Mouse (Mus musculus): ENCODE measurements at regions not wholly inside any gene's neighbourhood (a gene's known extent, or its start where the extent isn't known, plus 50 kb on each side); places are given as distances from the start of the nearest gene placed in this dataset.
A peak's percentile ranks its signal among the peaks of the same experiment; 100 is the strongest.

DNA sequence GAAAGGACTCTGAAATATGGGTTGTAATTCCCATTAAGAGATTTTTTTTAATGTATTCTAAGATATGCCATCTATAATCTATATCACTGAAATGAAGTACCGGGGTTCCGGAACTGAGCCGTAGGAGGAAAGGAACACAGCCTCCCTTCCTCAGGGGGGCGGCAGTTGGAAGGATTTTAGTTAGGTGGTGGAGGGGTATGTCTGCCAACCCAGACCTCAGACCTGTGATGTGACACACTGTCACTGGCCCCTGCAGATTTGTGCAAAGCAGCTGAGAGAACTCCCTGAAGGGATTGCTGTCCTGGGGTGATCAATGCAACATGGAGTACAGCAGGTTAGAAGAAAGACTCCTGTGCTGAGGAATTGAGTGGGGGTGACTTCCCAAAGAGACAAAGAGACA is 470.2 kb upstream of the Gulo start:
- no peak for DNase-seq (ENCODE audit: low spot score)

DNA sequence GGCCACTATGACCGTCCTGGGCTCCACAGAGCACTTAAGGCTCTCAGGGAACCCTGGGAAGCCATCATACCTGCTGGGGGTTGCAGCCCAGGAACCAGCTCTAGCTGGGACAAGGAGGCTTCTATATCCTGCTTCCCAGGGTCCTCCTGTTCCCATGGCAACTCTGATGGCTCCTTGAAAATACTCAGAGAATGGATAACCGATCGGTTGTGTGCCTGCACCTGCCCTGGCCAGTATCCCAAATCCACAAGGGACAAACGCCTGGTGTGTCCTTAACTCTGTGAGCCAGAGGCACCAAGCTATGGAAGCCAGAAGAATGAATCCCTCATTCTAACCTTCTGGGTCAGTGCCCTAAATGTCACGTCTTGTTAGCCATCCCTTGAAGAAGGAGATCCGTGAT is 469.6 kb upstream of the Gulo start:
- DNase-seq (ENCODE audit: low spot score): peak; percentile 55

DNA sequence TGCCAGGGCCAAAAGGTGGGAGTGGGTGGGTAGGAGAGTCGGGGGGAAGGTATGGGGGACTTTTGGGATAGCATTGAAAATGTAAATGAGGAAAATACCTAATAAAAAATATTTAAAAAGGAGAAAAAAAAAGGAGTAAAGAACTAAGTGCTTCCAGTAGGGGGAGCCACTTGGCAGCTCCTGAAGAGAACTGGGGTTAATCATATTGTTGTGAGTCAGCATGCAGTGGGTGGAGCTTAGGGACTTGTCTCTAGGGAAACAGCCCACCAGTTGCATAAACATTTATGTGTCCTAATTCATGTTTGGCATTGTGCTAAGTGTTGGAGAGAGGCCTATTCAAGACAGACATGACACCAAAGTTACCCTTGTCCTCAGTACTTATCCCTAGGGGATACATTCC is 466.0 kb upstream of the Gulo start:
- peak; percentile 37 for DNase-seq (ENCODE audit: low spot score)

DNA sequence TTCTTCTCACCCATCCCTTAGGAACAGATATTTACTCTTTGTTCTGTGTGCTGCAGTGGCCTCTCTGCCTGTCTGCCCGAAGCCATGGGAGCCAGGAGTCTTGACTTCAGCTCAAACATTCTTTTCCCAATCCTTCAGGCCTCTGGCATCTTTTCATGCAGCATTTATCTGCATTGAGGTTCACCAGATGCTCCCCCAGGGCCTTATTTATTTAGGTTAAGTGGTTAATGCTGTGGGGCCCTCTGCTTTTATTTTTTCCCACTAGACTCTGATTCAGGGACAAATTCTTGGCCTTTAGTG is 464.2 kb upstream of the Gulo start:
- no peak for DNase-seq (ENCODE audit: low spot score)

- no peak for DNase-seq (ENCODE audit: low spot score)
Observed at GRCm38 (mm10) chr14:66472537-66473250, 463.7 kb upstream of the Gulo start.

- DNase-seq (ENCODE audit: low spot score): peak; percentile 31
Observed at GRCm38 (mm10) chr14:66462081-66462480, 453.1 kb upstream of the Gulo start.

DNA sequence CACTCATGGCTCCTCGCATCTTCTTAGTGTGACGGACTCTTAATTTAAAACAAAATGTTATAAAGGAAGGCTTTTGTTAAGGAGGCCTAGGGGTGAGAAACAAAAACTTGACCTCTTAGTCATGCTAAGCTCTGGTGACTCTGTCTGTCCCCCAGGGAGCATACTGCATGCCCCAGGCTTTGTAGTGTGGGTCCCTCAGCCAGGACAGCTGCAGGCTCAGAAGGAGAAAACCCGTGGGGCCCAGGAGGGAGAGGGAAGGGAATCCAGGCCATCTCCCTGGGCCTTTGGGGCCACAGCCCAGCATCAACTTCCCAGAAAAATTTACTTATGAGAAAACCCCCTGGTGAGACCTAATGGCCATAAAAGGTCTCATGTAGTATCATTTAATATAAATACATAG is 451.8 kb upstream of the Gulo start:
- DNase-seq (ENCODE audit: low spot score): peak; percentile 33

- no peak for DNase-seq (ENCODE audit: low spot score)
Observed at GRCm38 (mm10) chr14:66458696-66459095, 449.7 kb upstream of the Gulo start.

DNA sequence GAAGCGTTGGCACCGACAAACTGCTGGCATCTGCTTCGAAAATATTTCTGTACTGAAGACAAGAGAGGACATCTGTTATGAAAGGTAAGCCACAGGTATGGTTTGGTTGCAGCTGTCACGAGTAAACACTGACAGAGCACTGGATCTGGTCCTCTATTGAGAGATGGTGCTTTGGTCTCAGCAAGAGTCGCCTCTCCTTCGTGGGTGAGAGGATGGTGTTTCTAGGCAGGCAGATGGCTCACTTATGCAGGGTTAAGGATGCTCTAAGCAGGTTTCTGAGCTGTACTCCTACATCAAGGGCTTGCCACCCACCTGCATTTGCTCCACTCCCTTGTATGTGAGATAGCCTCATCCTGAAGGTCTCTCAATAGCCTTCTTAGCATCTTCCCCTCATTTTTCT is 448.3 kb upstream of the Gulo start:
- no peak for DNase-seq (ENCODE audit: low spot score)

- DNase-seq (ENCODE audit: low spot score): no peak
Observed at GRCm38 (mm10) chr14:66452828-66453227, 443.8 kb upstream of the Gulo start.

DNA sequence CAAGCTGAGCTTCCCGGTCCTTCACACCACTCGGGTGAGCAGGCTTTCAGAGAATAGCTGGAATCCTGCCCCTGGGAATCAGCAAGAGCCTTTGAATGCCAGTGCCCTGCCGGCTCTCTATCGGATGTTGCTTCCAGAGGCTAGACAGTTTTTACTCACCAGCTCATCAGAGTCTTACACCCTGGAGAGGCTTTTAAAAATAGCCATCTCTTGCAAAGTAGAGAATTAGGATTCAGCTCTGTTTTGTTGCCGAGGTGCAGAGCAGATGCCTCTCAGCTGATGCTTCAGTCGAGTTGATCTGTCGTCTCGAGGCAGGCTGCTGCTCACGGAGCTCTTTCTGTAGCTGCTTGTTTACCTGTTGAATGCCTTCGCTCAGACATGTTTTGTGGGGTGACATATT is 441.3 kb upstream of the Gulo start:
- no peak for DNase-seq (ENCODE audit: low spot score)

DNA sequence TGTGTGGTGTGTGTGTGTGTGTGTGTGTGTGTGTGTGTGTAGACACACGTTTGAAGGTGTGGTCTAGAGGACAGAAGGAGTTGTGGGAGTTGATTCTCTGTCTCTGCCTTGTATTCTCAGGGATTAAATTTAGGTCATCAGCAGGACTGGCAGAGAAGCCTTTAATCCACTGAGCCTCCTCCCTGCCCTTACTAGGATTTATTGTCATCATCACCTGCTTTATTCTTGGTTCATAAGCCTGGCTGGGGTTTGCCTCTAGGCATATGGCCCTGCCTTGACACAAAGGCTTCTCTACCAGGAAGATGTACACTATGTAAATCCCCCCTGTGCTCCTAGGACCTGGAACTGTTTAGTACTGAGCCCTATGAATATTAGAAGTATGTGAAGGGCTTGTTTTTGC is 433.6 kb upstream of the Gulo start:
- peak; percentile 9 for DNase-seq (ENCODE audit: low spot score)

- DNase-seq (ENCODE audit: low spot score): peak; percentile 16
Observed at GRCm38 (mm10) chr14:66441825-66442224, 432.8 kb upstream of the Gulo start.

GRCm38 (mm10) chr14:66438572-66438971 is 429.6 kb upstream of the Gulo start:
- peak; percentile 18 for DNase-seq (ENCODE audit: low spot score)

DNA sequence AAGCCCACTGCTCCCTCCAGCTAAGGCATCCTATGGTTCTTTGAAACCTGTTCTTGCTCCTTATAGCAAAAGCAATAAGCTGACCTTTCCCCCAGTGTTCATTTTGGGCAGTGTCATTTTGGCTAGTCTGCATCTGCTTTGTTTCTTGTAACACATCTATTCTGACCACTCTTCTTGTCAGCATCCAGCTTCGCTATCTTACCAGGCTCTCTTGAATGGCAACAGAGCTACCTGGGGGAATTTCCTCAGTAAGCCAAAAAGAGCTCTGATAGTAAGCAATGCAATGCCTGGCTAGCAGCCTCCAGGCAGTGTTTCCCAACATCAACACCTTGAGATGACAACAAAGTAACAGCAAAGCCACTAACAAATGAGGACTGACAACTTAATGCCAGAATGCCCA is 429.0 kb upstream of the Gulo start:
- no peak for DNase-seq (ENCODE audit: low spot score)

DNA sequence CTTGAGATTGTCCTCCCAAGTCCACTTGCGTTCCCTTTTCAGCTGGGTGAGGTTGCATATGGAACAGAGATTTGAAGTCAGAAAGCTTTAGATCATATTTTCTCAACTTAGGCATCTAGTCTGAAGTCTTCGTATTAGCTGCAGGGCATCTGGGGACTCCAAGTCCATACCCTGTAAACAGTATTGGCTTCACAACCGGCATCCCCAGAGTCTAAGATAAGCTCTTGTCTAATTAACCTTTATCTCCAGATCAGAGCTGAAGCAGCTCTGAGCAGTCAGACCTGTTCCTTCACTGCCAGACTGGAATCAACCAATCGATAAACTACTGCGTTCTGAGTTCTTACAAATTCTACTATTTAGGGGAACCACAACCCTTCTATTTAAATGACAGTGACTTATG is 422.6 kb upstream of the Gulo start:
- DNase-seq (ENCODE audit: low spot score): no peak

- peak; percentile 76 for DNase-seq (ENCODE audit: low spot score)
Observed at GRCm38 (mm10) chr14:66424141-66424540, 415.1 kb upstream of the Gulo start.

All from retina, embryonic 14.5 days (tissue).